Mouse (Mus musculus) layer of hippocampus, postnatal 14 days (tissue): ENCODE measurements at regions not wholly inside any gene's neighbourhood (a gene's known extent, or its start where the extent isn't known, plus 50 kb on each side); places are given as distances from the start of the nearest gene placed in this dataset.

Experiments
- DNase-seq, 2 experiments: peaks; one replicate each; pipeline ENCODE4 v3.0.0; 2021 to 2022; ENCODE audit warnings: low spot score in 2 of 2, mixed read lengths in 1 of 2

DNA sequence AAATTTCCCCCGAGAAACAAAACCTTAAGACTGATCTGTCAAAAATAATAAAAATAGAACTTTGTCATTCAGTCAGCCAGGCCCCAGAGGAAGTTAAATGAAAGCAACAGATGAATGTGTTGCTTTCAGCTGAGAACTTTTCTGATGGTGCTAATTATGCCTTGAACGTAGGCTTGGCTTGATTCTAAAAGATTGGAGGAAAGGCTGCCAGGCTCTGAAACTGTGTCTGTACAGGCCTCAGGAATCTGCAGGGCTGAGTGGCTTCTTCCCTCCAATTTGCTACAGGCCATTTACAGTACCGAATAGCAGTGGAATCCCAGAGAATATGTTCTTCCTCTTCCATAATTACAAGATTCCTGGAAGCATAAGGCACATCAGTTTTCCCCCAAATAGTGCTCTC, 1103.2 kb upstream of the Crim1 start:
- peak in 1 of 2 experiments; percentile 22 for DNase-seq

DNA sequence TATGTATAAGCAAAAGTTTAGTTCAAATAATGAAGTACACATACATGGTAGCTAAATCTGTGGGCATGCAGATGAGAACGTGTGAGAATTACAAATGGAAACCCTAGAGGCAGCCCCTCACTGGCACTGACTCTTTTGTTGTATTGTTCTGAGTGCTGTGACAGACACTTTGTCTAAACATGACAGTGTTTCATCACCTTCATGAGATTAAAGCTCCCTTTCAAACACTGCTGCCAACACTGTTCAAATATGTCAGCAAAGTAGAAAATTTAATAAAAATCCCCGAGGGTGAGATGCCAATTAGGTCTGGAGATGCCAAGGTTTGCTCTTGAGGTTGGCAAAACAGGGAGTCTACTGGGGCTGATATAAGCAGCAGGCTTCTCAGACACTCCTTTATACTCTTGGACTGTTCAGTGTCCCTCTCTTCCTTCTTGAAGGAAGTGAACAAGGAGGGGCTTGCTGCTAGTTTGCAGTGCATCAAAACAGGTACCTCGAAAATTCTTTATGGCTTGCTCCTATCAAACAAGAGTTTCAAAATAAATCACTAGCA, 1100.9 kb upstream of the Crim1 start:
- no peak for DNase-seq

DNA sequence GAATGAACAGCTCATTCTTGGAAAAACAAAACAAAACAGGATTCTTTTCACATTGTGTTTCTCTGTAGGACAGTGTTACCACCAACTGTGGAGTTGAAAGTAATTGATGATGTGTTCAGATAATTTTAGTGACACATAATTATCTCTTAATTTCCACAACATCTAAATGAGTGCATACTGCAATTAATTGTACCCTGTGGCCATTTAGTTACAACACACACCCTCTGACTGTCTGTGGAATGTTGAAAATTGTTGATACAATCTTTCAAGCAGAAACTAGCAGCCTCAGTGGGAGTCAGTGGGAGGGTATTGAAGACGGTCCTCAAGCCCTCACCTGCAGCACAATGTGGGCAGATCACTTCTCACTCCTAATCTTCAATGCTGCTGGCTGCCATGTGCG, 1084.1 kb upstream of the Crim1 start:
- no peak for DNase-seq

DNA sequence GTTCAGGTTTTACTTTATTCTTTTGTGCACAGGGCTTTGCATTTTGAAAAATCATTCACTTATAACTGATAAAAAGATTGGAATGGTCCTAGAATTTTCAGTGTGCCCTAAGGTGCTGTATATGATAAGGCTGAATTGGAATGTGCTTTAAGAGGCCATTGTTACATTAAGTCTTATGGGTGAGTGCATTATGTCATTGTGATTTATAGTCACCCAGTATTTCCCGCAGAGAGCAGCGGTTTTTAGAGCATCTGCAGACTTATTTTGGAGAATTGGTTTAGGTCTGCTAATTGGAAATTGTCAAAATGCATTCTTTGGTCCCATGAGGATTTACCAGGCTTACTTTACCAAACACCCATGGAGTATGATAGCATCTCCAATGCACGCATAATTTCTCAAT, 1083.1 kb upstream of the Crim1 start:
- no peak for DNase-seq

DNA sequence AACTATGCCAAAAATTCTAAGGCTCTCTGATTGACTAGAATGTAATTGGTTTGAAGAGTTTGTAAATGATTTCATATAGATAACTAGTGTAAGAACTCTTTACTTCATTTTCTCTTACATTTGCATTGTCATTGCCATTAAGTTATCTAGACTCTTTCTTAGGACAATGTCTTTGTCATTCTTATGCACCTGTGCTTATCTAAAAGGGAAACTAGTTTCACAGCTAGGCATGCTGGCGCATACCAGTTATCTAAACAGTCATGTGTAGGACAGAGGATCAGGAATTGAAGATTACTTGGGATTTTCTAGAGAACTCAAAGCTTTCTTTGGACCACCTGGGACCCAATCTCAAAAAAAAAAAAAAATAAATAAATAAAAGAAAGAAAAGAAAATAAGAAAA, 1081.6 kb upstream of the Crim1 start:
- DNase-seq: no peak

DNA sequence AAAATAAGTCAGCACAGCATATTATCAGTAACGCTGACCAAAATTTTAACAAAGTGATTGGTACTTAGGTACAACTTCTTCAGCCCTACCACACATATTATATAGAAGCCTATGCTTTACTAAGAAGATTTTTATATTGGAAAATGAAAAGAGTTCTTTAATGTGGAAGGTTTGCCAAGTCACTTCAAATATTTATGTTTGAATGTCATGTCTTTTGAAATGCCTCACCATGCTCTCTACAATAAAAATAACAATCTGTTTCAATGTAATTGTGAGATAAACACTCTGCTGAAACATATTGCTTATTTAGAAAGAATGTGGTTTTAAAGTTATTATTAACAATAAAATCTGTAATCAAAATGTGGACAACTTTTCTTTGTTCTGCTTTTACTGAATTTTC, 1073.0 kb upstream of the Crim1 start:
- DNase-seq: no peak
